Mouse (Mus musculus) gastrocnemius, postnatal 4 days (tissue): ENCODE results near the gene Sst. TPM values are rescaled to one million over a fixed set of nuclear protein-coding genes. Genes with fewer than 3 reads are reported as not detected.
"Not testable (repeated sequence)": the region's sequence is repeated elsewhere in the genome, so short reads cannot be mapped to it uniquely, and the experiment has no call there.

Experiments
- DNase-seq, 2 experiments: peaks; one replicate each; pipeline ENCODE4 v3.0.0; 2021 to 2022; ENCODE audit warnings: low spot score in 2 of 2, mixed read lengths in 2 of 2
- long read RNA-seq, 2 experiments: library from polyadenylated mRNA; stranded (forward); transcript quantifications; one replicate each; pipeline ENCODE4 v2.0.0; 2021
- total RNA-seq, 2 experiments: library from RNA; stranded (reverse); gene quantifications; 2 replicates each; pipeline ENCODE4 v1.2.3; 2021

The Sst gene
- total RNA-seq: not detected
- long read RNA-seq, experiment 1: 0 reads
- long read RNA-seq, experiment 2: 0 reads

GRCm38 (mm10) chr16:23890636-23891035 is at the start of gene Sst:
Gene Sst, minus strand, starts transcription at chr16:23890958.
- DNase-seq: no peak

- no peak for DNase-seq
These were observed 43.6 kb upstream of the Sst start for GRCm38 (mm10) chr16:23934397-23934796.

GRCm38 (mm10) chr16:23932294-23932693 is 41.5 kb upstream of the Sst start, which contains the start of gene Rtp2:
Gene Rtp2, minus strand, starts transcription at chr16:23932394.
- no peak for DNase-seq

- DNase-seq: no peak
These were observed 40.5 kb upstream of the Sst start for GRCm38 (mm10) chr16:23931275-23931674.

GRCm38 (mm10) chr16:23930426-23931073 is 39.8 kb upstream of the Sst start:
- no peak for DNase-seq

- no peak for DNase-seq
These were observed 36.8 kb upstream of the Sst start for GRCm38 (mm10) chr16:23927301-23928114.

GRCm38 (mm10) chr16:23922906-23923305 is 32.1 kb upstream of the Sst start:
- no peak for DNase-seq

GRCm38 (mm10) chr16:23921697-23922096 is 30.9 kb upstream of the Sst start:
- DNase-seq: no peak

- no peak for DNase-seq
These were observed 28.7 kb upstream of the Sst start for GRCm38 (mm10) chr16:23919418-23919817.

- DNase-seq: no peak
These were observed 22.6 kb upstream of the Sst start for GRCm38 (mm10) chr16:23913401-23913800.

GRCm38 (mm10) chr16:23912741-23913140 is 22.0 kb upstream of the Sst start:
- no peak for DNase-seq

- not testable (repeated sequence) for DNase-seq
These were observed 18.2 kb upstream of the Sst start for GRCm38 (mm10) chr16:23909015-23909354.

GRCm38 (mm10) chr16:23908076-23909014 is 17.6 kb upstream of the Sst start:
- DNase-seq: not testable (repeated sequence)

- not testable (repeated sequence) for DNase-seq
These were observed 15.8 kb upstream of the Sst start for GRCm38 (mm10) chr16:23906586-23906985.

- DNase-seq: no peak
These were observed 10.7 kb upstream of the Sst start for GRCm38 (mm10) chr16:23901411-23901810.

GRCm38 (mm10) chr16:23900061-23900460 is 9.3 kb upstream of the Sst start:
- no peak for DNase-seq

GRCm38 (mm10) chr16:23898840-23899239 is 8.1 kb upstream of the Sst start:
- peak; percentile 50 to 77 for DNase-seq

- DNase-seq: peak in 1 of 2 experiments; percentile 64
These were observed 7.3 kb upstream of the Sst start for GRCm38 (mm10) chr16:23897984-23898586.

GRCm38 (mm10) chr16:23897486-23897885 is 6.7 kb upstream of the Sst start:
- DNase-seq: no peak

GRCm38 (mm10) chr16:23895135-23895534 is 4.4 kb upstream of the Sst start:
- DNase-seq: no peak

- no peak for DNase-seq
These were observed 607 bp downstream of the Sst start for GRCm38 (mm10) chr16:23890151-23890550.
